Mouse (Mus musculus) T-helper 17 cell (primary cell): ENCODE data around the gene Mbd3.

Experiments
- in situ Hi-C, 2 experiments: fragments of 300-600 bp; cut with MboI, MseI; formaldehyde crosslinking; loops; 1 replicate in 1 of 2; 2 replicates in 1 of 2; pipeline ENCODE4 v1.15.1; 2025; ENCODE audit warnings: high pct_unique_total_duplicates in 2 of 2

Gene Mbd3

GRCm38 (mm10) chr10:80343425-80343895 is 55.9 kb downstream of the Mbd3 start:
- in situ Hi-C loops: no loop called here

DNA sequence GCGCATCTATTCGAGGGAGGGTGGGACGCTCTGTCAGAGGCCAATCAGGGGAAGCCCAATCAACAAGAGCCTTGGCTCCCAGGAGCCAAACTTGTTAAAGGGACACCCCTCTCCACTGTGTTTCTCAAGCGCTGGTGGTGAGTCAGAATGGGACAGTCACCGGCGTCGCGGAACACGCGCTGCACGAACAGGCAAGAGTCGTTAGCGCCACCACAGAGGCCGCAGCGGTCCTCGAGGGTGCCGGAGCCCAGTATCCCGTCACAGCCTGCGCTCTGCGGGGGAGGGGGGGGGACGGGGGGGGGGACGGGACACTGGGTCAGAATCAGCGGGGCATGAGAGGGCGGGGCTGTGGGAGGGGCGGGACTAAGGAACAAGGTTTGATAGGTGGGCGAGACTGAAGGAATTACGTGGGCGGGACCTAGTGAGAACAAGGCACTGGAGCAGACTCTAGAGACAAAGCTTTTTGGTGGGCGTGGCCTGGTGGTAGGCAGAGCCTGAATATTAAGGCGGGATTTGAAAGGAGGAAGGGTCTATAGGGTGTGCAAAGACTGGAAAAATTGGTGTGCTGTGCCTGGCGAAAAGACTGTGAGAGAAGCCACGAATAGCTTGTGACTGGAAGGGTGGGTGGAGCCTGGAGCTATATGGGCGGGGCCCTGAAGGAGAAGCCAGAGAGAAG is 56.5 kb downstream of the Mbd3 start:
- in situ Hi-C loops: no loop called here
